Mouse (Mus musculus) lung, postnatal 0 days (tissue): ENCODE measurements around the gene Iqcf3.

Experiments
- CTCF ChIP-seq: IDR thresholded peaks from 2 replicates; pipeline ENCODE4 v1.5.1; 2016; ENCODE audit warnings: antibody characterized with exemption, mild to moderate bottlenecking
- EP300 ChIP-seq: IDR thresholded peaks from 2 replicates; pipeline ENCODE4 v1.6.1; 2016; ENCODE audit warnings: antibody characterized with exemption, mild to moderate bottlenecking, control low read depth

DNA sequence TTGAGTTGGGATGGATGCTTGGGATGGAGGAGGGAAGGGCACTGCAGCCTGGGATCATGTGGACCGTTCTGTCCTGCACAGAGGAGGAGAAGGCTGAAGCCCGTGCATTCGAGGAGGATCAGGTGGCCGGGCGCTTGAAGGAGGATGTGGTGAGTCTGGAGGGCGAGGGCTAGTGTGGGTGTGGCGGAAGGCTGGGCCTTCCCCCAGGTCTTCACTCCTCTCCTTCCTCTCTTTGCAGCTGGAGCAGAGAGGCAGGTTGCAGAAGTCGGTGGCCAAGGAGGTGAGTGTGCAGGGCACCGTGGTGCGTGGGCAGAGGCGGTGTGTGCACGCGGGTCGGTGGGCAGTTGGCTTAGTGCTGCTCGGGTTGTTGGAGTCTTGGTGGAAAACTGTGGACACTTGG lies 80.4 kb downstream of the Iqcf3 start:
- no peak for TF ChIP-seq CTCF
- no peak for TF ChIP-seq EP300
